Mouse (Mus musculus): ENCODE measurements around the gene Ptprz1. TPM values are rescaled to one million over a fixed set of nuclear protein-coding genes. Genes with fewer than 3 reads are reported as not detected.

Ptprz1 gene
- total RNA-seq, 2 experiments from 2014 or later, result 136 to 141 TPM

- H3K4me3 ChIP-seq, result no peak overlapping the region
- DNase-seq (ENCODE audit: low spot score in 2 of 2), result no peak
- no peak for TF ChIP-seq CTCF (conservative IDR thresholded peaks at IDR 0.05)
- no peak overlapping the region for H3K27ac ChIP-seq
Observed at GRCm38 (mm10) chr6:22932768-22933265, 57.5 kb downstream of the Ptprz1 start.

- Histone ChIP-seq H3K27ac (no peak overlapping the region), H3K4me3 (no peak overlapping the region)
- no peak for DNase-seq (ENCODE audit: low spot score in 2 of 2)
- TF ChIP-seq CTCF (conservative IDR thresholded peaks at IDR 0.05), result no peak
Observed at GRCm38 (mm10) chr6:22937126-22937525, 61.8 kb downstream of the Ptprz1 start.

GRCm38 (mm10) chr6:22937526-22937925 lies 62.2 kb downstream of the Ptprz1 start:
- TF ChIP-seq CTCF (conservative IDR thresholded peaks at IDR 0.05), result no peak
- Histone ChIP-seq H3K4me3 (no peak overlapping the region), H3K27ac (no peak overlapping the region)
- DNase-seq (ENCODE audit: low spot score in 2 of 2), result no peak

- H3K4me3 ChIP-seq, result no peak overlapping the region
- no peak for TF ChIP-seq CTCF (conservative IDR thresholded peaks at IDR 0.05)
- no peak overlapping the region for H3K27ac ChIP-seq
- no peak for DNase-seq (ENCODE audit: low spot score in 2 of 2)
Observed at GRCm38 (mm10) chr6:22944191-22944590, 68.9 kb downstream of the Ptprz1 start.

- DNase-seq (ENCODE audit: low spot score in 2 of 2), result no peak
- H3K4me3 ChIP-seq, result no peak overlapping the region
- H3K27ac ChIP-seq, result no peak overlapping the region
- peak; percentile 40 for TF ChIP-seq CTCF (conservative IDR thresholded peaks at IDR 0.05)
Observed at GRCm38 (mm10) chr6:22963374-22963773, 88.1 kb downstream of the Ptprz1 start.

- DNase-seq (ENCODE audit: low spot score in 2 of 2), result peak in 1 of 2 experiments; percentile 32
- H3K4me3 ChIP-seq, result no peak overlapping the region
- peak; percentile 78 for TF ChIP-seq CTCF (conservative IDR thresholded peaks at IDR 0.05)
- no peak overlapping the region for H3K27ac ChIP-seq
Observed at GRCm38 (mm10) chr6:22968073-22968472, 92.8 kb downstream of the Ptprz1 start.

GRCm38 (mm10) chr6:22983769-22984519 lies 108.6 kb downstream of the Ptprz1 start:
- peak; percentile 10 to 30 for DNase-seq (ENCODE audit: low spot score in 2 of 2)
- H3K27ac ChIP-seq, result peak overlapping the region; percentile 28; the same call in 1 of the 2 replicates
- TF ChIP-seq CTCF (conservative IDR thresholded peaks at IDR 0.05), result peak; percentile 75
- no peak overlapping the region; the same call in 1 of the 2 replicates for H3K4me3 ChIP-seq

- Histone ChIP-seq H3K27ac (no peak overlapping the region), H3K4me3 (no peak overlapping the region)
- no peak for TF ChIP-seq CTCF (conservative IDR thresholded peaks at IDR 0.05)
- DNase-seq (ENCODE audit: low spot score in 2 of 2), result no peak
Observed at GRCm38 (mm10) chr6:22984520-22985154, 109.3 kb downstream of the Ptprz1 start.

DNA sequence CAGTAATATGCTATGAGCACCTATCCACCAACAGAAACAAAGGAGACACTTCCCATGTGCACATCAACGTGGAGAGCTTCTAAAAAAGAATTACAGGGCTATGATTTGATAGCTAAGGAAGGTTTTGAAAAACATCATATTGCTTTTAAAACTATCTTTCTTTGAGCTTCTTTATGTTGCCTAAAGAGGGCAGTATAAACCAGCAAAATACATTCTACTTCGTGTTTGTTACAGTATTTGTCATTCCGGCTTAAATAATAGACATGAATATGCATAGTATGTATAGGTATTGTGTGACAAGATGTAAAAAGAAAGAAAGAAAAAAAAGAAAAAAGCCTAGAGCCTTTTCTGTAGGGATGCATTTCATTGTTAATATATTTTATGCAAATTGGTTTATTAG lies 127.8 kb downstream of the Ptprz1 start:
- Histone ChIP-seq H3K4me3 (no peak overlapping the region), H3K27ac (no peak overlapping the region)
- TF ChIP-seq CTCF (conservative IDR thresholded peaks at IDR 0.05), result peak; percentile 73
- DNase-seq (ENCODE audit: low spot score in 2 of 2), result no peak

DNA sequence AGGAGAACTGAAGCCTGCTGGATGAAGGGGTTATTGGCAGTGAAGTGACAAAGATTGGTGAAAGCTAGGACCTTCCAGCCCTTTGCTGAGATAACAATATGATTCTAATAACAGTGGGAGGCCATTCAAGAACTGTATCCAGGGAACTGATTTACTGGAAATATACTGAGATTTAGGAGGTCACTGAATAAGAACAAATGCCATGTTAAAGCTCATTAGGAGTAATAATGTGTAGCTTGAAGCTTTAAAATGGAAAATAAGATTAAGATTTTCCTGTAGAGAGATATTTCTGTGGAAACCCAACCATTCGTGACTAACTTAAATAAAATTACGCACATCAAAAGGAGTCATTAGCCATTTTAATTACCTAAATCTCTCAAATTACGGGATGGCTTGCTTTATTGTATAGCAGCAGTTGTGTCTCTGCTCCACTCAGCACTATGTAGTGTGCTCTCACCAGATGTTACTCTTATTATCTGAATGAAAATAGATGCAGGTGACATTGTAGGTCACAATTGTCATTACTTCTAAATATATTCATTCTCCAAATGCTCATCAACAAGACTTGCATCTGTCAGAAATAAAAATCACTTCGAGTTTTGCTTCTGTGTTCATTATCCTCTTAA lies 139.8 kb downstream of the Ptprz1 start:
- DNase-seq (ENCODE audit: low spot score in 2 of 2), result no peak
- H3K27ac ChIP-seq, result no peak overlapping the region
- no peak for TF ChIP-seq CTCF (conservative IDR thresholded peaks at IDR 0.05)

DNA sequence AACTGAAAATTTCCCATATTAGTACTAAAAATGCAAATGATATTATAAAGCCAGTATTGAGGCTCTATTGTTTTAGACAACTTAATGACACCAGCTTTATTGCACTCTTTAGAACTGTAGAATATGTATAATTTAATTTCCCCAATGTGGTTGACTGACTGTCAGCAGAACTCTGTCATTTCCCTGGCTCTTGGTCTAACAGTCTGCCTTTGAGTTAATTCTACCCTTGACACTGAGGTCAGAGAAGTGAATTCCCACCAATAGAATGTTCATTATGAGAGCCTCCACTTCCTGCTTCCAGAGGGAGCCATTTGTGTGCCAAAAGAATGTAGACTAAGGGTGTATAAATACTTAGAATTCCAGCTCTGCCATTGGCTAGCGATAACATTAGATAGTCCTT lies 152.9 kb downstream of the Ptprz1 start:
- H3K4me3 ChIP-seq, result no peak overlapping the region
- DNase-seq (ENCODE audit: low spot score in 2 of 2), result no peak
- no peak overlapping the region for H3K27ac ChIP-seq
- TF ChIP-seq CTCF (conservative IDR thresholded peaks at IDR 0.05), result no peak

More for the DNA sequence above, 139.8 kb downstream of the Ptprz1 start:
- H3K4me3 ChIP-seq, result no peak overlapping the region

GRCm38 (mm10) chr6:23048836-23049235 lies 173.5 kb downstream of the Ptprz1 start:
- TF ChIP-seq CTCF (conservative IDR thresholded peaks at IDR 0.05), result no peak
- H3K4me3 ChIP-seq, result no peak overlapping the region
- no peak overlapping the region for H3K27ac ChIP-seq
- DNase-seq (ENCODE audit: low spot score in 2 of 2), result no peak

DNA sequence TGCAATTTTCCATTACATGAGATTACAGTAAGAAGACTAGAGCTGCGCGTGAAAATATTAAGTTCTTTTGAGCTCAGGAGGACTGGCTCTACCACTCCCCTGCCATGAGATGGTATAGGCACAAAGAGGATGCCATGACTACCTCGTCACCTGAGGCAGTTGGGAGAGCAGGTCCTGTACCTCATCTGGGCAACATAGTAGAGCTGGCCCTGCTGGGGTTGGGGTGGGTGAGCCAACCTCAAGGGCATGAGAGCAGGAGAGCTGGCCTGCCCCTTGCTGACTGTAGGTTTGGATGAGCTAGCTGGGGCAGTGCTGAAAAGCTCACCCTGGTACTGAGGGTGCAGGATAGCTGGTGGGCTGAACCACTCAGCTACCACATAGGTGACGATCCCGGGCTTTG lies 180.4 kb downstream of the Ptprz1 start:
- DNase-seq (ENCODE audit: low spot score in 2 of 2), result no peak
- H3K27ac ChIP-seq, result no peak overlapping the region
- TF ChIP-seq CTCF (conservative IDR thresholded peaks at IDR 0.05), result no peak

More for the DNA sequence above, 180.4 kb downstream of the Ptprz1 start:
- H3K4me3 ChIP-seq, result no peak overlapping the region

Data from layer of hippocampus, adult 2 months (tissue).